Mouse (Mus musculus) neural tube, embryonic 14.5 days (tissue): ENCODE data around the gene Lrpprc. TPM values are rescaled to one million over a fixed set of nuclear protein-coding genes. Genes with fewer than 3 reads are reported as not detected.

Experiments
- ATAC-seq: fragments of 200-750 bp; cut with Nextera tagmentation; 2 replicates; pipeline ENCODE4 v1.8.0; 2017; ENCODE audit warnings: low read depth, mild to moderate bottlenecking, moderate TSS enrichment, moderate library complexity
- H3K27ac ChIP-seq: fragments of 300-500 bp; sonication (generic); 2 replicates; pipeline ENCODE4 v1.5.1; 2014; ENCODE audit warnings: low read depth, mild to moderate bottlenecking, control low read depth, low read length, moderate library complexity, mixed read lengths
- H3K27me3 ChIP-seq: fragments of 300-500 bp; sonication (generic); 2 replicates; pipeline ENCODE4 v1.6.1; 2014; ENCODE audit warnings: low read length; ENCODE audit not compliant: control insufficient read depth, insufficient read depth
- H3K36me3 ChIP-seq: fragments of 300-500 bp; sonication (generic); 2 replicates; pipeline ENCODE4 v1.6.1; 2014; ENCODE audit warnings: low read length, mixed read lengths; ENCODE audit not compliant: control insufficient read depth, insufficient read depth
- H3K4me1 ChIP-seq: fragments of 300-500 bp; sonication (generic); 2 replicates; pipeline ENCODE4 v1.6.1; 2014; ENCODE audit warnings: low read length; ENCODE audit not compliant: control insufficient read depth, insufficient read depth
- H3K4me2 ChIP-seq: fragments of 300-500 bp; sonication (generic); 2 replicates; pipeline ENCODE4 v1.6.1; 2014; ENCODE audit warnings: mild to moderate bottlenecking, low read depth, low read length, control low read depth
- H3K4me3 ChIP-seq: fragments of 300-500 bp; sonication (generic); 2 replicates; pipeline ENCODE4 v1.5.1; 2014; ENCODE audit warnings: low read depth, low read length, control low read depth, mixed read lengths
- H3K9ac ChIP-seq: fragments of 300-500 bp; sonication (generic); replicated peaks from 2 replicates; pipeline ENCODE4 v1.6.1; 2014; ENCODE audit warnings: low read depth, mild to moderate bottlenecking, control low read depth, low read length, mixed read lengths
- H3K9me3 ChIP-seq: fragments of 300-500 bp; sonication (generic); 2 replicates; pipeline ENCODE4 v1.6.1; 2016; ENCODE audit warnings: low read length; ENCODE audit not compliant: control insufficient read depth
- WGBS: fragments of 180-500 bp; shearing (Covaris S2); extraction: QIAGEN DNeasy Blood & Tissue Kit; methylation state at CpG from one replicate; pipeline ENCODE4 v1.1.7; 2014; 5-methylcytosine and 5-hydroxymethylcytosine counted together
- polyA plus RNA-seq: library from polyadenylated mRNA; unstranded; fragments of >200 nt; fragmentation: Nextera tagmentation; extraction: Ambion mirVana; gene quantifications from 2 replicates; pipeline ENCODE4 v1.2.1, GENCODE M21; 2014

Lrpprc gene
- polyA plus RNA-seq, 1 experiment from 2014 or later, result 53.1 TPM

- no peak overlapping the region for H3K27ac ChIP-seq
- H3K27me3 ChIP-seq, result no peaks in the 10 kb centered on the region
- H3K9ac ChIP-seq, result no peak overlapping the region
- H3K4me3 ChIP-seq, result no peak overlapping the region
- H3K9me3 ChIP-seq, result no peaks in the 10 kb centered on the region
- H3K4me2 ChIP-seq, result no peak overlapping the region
- 97% methylated on average over 6 of the region's 6 CpGs for WGBS
- no peaks in the 10 kb centered on the region for H3K4me1 ChIP-seq
- no peak for ATAC-seq
- 0 out of 2 replicates have a peak, but pooled peaks cover 7% of the 10 kb centered on the region for H3K36me3 ChIP-seq
Observed at GRCm38 (mm10) chr17:84780321-84780720, 10.3 kb downstream of the Lrpprc start.

DNA sequence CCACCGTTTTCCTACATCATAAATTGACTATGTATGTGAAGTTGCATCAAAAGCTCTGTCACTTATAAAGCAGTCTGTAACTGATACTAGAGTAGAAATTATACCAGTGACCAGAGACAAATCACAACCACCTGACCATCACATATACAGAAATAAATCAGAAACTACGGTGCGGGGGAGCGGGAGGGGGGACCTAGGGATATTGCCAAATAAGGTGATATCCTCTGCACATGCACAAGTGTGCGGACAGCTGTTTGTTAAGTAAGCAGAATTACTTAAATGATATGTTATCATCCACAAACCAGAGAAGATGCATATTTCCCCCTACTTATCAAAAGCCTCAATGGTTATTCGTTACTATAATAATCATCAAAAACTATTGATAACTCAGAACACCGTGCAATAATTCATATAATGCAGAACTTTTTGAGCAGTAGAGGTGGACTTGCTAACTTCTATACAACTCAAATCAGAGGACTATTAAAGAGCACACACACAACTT, 12.1 kb downstream of the Lrpprc start:
- Histone ChIP-seq H3K9ac (no peak overlapping the region), H3K4me3 (no peak overlapping the region), H3K27ac (no peak overlapping the region), H3K4me1 (no peaks in the 10 kb centered on the region), H3K27me3 (no peaks in the 10 kb centered on the region), H3K4me2 (no peak overlapping the region), H3K36me3 (peaks cover 11% of the 10 kb centered on the region; the same call in 1 of the 2 replicates), H3K9me3 (no peaks in the 10 kb centered on the region)
- no peak for ATAC-seq
- 93% methylated on average over 7 of the region's 7 CpGs for WGBS

- H3K4me1 ChIP-seq, result no peaks in the 10 kb centered on the region
- H3K4me3 ChIP-seq, result no peak overlapping the region
- peaks cover 11% of the 10 kb centered on the region; the same call in 1 of the 2 replicates for H3K36me3 ChIP-seq
- WGBS, result 93% methylated on average over 16 of the region's 16 CpGs
- no peak overlapping the region for H3K4me2 ChIP-seq
- no peaks in the 10 kb centered on the region for H3K9me3 ChIP-seq
- ATAC-seq, result no peak
- H3K9ac ChIP-seq, result no peak overlapping the region
- no peak overlapping the region for H3K27ac ChIP-seq
- H3K27me3 ChIP-seq, result no peaks in the 10 kb centered on the region
Observed at GRCm38 (mm10) chr17:84776362-84777000, 14.1 kb downstream of the Lrpprc start.

DNA sequence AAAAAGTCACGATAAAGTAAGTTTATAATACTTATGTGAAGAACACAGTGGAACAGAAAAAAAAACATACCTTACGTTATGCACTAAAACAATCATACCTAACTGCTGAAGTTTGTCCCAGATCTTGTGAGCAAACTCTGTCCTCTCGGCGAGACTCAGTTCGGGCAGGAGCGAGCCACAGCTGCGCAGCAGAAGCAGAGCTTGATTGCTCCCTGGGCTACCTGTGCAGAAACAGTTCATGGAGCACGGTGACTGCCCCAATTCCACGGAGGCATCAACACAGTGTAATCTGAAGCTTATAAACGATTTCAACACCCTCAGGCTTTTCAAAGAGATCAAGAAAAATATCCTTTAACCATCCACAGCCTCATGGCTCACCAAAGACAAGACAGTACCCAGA, 15.3 kb downstream of the Lrpprc start:
- H3K4me2 ChIP-seq, result no peak overlapping the region
- no peaks in the 10 kb centered on the region for H3K27me3 ChIP-seq
- no peak for ATAC-seq
- no peaks in the 10 kb centered on the region for H3K9me3 ChIP-seq
- no peaks in the 10 kb centered on the region for H3K4me1 ChIP-seq
- WGBS, result 91% methylated on average over 10 of the region's 10 CpGs
- H3K4me3 ChIP-seq, result no peak overlapping the region
- peaks cover 13% of the 10 kb centered on the region for H3K36me3 ChIP-seq
- no peak overlapping the region for H3K9ac ChIP-seq
- no peak overlapping the region for H3K27ac ChIP-seq

DNA sequence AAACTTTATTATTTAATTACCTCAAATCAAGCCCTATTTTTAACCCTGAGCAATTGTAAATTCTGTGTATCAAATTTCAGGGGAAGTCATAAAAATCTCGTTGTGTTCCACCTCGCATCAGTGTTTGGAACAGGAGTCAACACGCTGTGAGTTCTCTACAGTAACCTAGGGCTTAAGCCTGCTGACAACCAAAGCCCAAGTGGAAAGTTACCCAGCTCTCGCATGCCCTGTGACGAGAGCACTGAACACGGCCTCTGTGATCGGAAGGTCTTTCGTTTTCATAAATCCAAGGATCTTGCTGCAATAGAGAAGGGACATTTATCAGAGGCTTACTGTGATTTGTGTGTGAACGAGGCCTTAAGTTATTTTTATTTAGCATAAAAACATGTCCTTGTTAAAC, 18.7 kb downstream of the Lrpprc start:
- H3K27ac ChIP-seq, result no peak overlapping the region
- H3K9me3 ChIP-seq, result no peaks in the 10 kb centered on the region
- WGBS, result 91% methylated on average over 9 of the region's 9 CpGs
- no peak overlapping the region for H3K9ac ChIP-seq
- no peak for ATAC-seq
- no peak overlapping the region for H3K4me3 ChIP-seq
- no peaks in the 10 kb centered on the region for H3K4me1 ChIP-seq
- peaks cover 27% of the 10 kb centered on the region for H3K36me3 ChIP-seq
- H3K27me3 ChIP-seq, result no peaks in the 10 kb centered on the region
- H3K4me2 ChIP-seq, result no peak overlapping the region

- no peaks in the 10 kb centered on the region for H3K27me3 ChIP-seq
- H3K36me3 ChIP-seq, result no peaks in the 10 kb centered on the region; the same call in 1 of the 2 replicates
- H3K4me3 ChIP-seq, result no peak overlapping the region
- no peak overlapping the region for H3K9ac ChIP-seq
- H3K4me2 ChIP-seq, result no peak overlapping the region
- no peak for ATAC-seq
- H3K27ac ChIP-seq, result no peak overlapping the region
- H3K4me1 ChIP-seq, result no peaks in the 10 kb centered on the region
- no peaks in the 10 kb centered on the region for H3K9me3 ChIP-seq
- WGBS, result 84% methylated on average over 8 of the region's 8 CpGs
Observed at GRCm38 (mm10) chr17:84758971-84759370, 31.6 kb downstream of the Lrpprc start.

DNA sequence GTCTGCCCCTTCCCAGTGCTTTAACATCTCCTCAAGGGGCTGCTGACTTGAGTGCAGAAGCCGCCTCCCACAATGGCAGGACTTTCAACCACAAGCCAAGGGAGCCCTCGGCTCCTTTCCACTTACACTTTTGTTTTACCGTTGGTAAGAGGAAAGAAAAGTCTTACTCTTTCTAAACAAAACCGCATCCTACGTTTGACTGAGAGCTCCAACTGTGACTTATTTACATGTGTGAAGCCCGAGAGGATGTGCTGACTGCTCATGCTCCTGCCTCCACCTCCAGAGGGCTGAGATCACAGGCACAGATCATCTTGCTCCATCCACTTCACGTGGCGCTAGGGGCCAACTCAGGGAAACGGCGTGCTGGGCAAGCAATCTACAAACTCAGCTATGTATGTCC, 32.2 kb downstream of the Lrpprc start:
- no peak for ATAC-seq
- H3K27ac ChIP-seq, result no peak overlapping the region
- no peaks in the 10 kb centered on the region for H3K27me3 ChIP-seq
- no peak overlapping the region for H3K4me3 ChIP-seq
- 25% methylated on average over 10 of the region's 10 CpGs for whole genome bisulfite sequencing
- no peaks in the 10 kb centered on the region for H3K4me1 ChIP-seq
- H3K9ac ChIP-seq, result no peak overlapping the region
- no peak overlapping the region for H3K4me2 ChIP-seq
- no peaks in the 10 kb centered on the region for H3K9me3 ChIP-seq
- no peaks in the 10 kb centered on the region for H3K36me3 ChIP-seq

DNA sequence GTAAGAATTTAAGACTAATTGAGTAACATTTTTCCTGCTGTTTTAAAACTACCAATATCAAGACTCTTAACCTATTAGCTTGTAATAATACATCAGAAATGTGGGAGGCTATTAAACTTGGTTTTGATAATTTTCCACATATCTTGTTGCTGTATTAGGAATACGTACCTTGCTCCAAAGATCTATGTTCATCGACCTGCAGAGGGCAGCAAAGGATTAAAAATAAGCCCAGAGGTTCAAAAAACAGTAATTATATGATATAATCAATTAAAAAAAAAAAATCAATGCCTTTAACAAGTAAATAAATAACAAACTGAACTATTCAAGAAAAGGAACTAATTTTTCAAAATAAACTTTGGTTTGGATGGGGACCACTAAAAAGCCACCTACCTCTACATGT, 34.5 kb downstream of the Lrpprc start:
- Histone ChIP-seq H3K9me3 (no peaks in the 10 kb centered on the region), H3K36me3 (no peaks in the 10 kb centered on the region), H3K4me3 (no peak overlapping the region), H3K4me2 (no peak overlapping the region), H3K27ac (no peak overlapping the region), H3K9ac (no peak overlapping the region), H3K27me3 (no peaks in the 10 kb centered on the region), H3K4me1 (peaks cover 3% of the 10 kb centered on the region)
- no peak for ATAC-seq
- WGBS, result 83% methylated on average over 2 of the region's 2 CpGs

GRCm38 (mm10) chr17:84753489-84753888, 37.1 kb downstream of the Lrpprc start:
- peaks cover 15% of the 10 kb centered on the region for H3K4me1 ChIP-seq
- WGBS, result 57% methylated on average over 5 of the region's 5 CpGs
- H3K27me3 ChIP-seq, result no peaks in the 10 kb centered on the region
- no peak for ATAC-seq
- no peak overlapping the region for H3K9ac ChIP-seq
- no peaks in the 10 kb centered on the region for H3K9me3 ChIP-seq
- no peak overlapping the region for H3K4me3 ChIP-seq
- H3K36me3 ChIP-seq, result 0 out of 2 replicates have a peak, but pooled peaks cover 2% of the 10 kb centered on the region
- no peak overlapping the region for H3K4me2 ChIP-seq
- H3K27ac ChIP-seq, result no peak overlapping the region
